Mouse (Mus musculus): ENCODE results near the gene Sec13. TPM values are rescaled to one million over a fixed set of nuclear protein-coding genes. Genes with fewer than 3 reads are reported as not detected.
A peak's percentile ranks its signal among the peaks of the same experiment; 100 is the strongest.

The Sec13 gene
- polyA plus RNA-seq (2016; fragmentation: Nextera tagmentation; extraction: Ambion mirVana) = 230 and 237 TPM in 2 replicates

GRCm38 (mm10) chr6:113740236-113741217, at the start of gene Sec13:
Sec13 (minus strand) TSS chr6:113740743.
- peak within 1 kb of the TSS; percentile 83 for H3K4me2 ChIP-seq
- H3K4me1 ChIP-seq = peaks cover 12% of the 10 kb centered on the region
- H3K4me3 ChIP-seq (replicated peaks) = peak within 1 kb of the TSS; percentile 83
- peak within 1 kb of the TSS; percentile 81 for H3K9ac ChIP-seq
- H3K27me3 ChIP-seq = no peaks in the 10 kb centered on the region; the same call in 1 of the 2 replicates
- peak; percentile 91 for ATAC-seq (ENCODE audit: low FRiP score)
- 0 out of 2 replicates have a peak within 1 kb of the TSS, but pooled peaks have one; percentile 62 for H3K27ac ChIP-seq
- H3K36me3 ChIP-seq (replicated peaks) = peaks cover 26% of the 10 kb centered on the region
- no peaks in the 10 kb centered on the region for H3K9me3 ChIP-seq
- 7% methylated on average over 41 of the region's 41 CpGs for WGBS

GRCm38 (mm10) chr6:113787459-113787968, 47.0 kb upstream of the Sec13 start:
- WGBS = 61% methylated on average over 6 of the region's 6 CpGs
- no peak overlapping the region for H3K4me2 ChIP-seq
- no peaks in the 10 kb centered on the region for H3K9me3 ChIP-seq
- H3K27ac ChIP-seq = no peak overlapping the region
- peaks cover 7% of the 10 kb centered on the region for H3K4me1 ChIP-seq
- H3K9ac ChIP-seq = no peak overlapping the region
- H3K36me3 ChIP-seq (replicated peaks) = 0 out of 2 replicates have a peak, but pooled peaks cover 3% of the 10 kb centered on the region
- no peaks in the 10 kb centered on the region for H3K27me3 ChIP-seq
- ATAC-seq (ENCODE audit: low FRiP score) = no peak
- H3K4me3 ChIP-seq (replicated peaks) = no peak overlapping the region

GRCm38 (mm10) chr6:113785658-113786057, 45.1 kb upstream of the Sec13 start:
- ATAC-seq (ENCODE audit: low FRiP score) = no peak
- 0 out of 2 replicates have a peak, but pooled peaks cover 3% of the 10 kb centered on the region for H3K36me3 ChIP-seq (replicated peaks)
- no peaks in the 10 kb centered on the region for H3K9me3 ChIP-seq
- H3K27ac ChIP-seq = no peak overlapping the region
- H3K4me2 ChIP-seq = no peak overlapping the region
- no peaks in the 10 kb centered on the region for H3K27me3 ChIP-seq
- no peak overlapping the region for H3K9ac ChIP-seq
- no peak overlapping the region for H3K4me3 ChIP-seq (replicated peaks)
- 80% methylated on average over 7 of the region's 7 CpGs for WGBS
- peaks cover 7% of the 10 kb centered on the region for H3K4me1 ChIP-seq

GRCm38 (mm10) chr6:113778229-113778753, 37.7 kb upstream of the Sec13 start:
- Histone ChIP-seq H3K27ac (no peak overlapping the region), H3K4me1 (no peaks in the 10 kb centered on the region), H3K4me3 (replicated peaks) (no peak overlapping the region), H3K9ac (no peak overlapping the region), H3K9me3 (no peaks in the 10 kb centered on the region), H3K4me2 (no peak overlapping the region), H3K27me3 (no peaks in the 10 kb centered on the region), H3K36me3 (replicated peaks) (no peaks in the 10 kb centered on the region; the same call in 1 of the 2 replicates)
- WGBS = 64% methylated on average over 7 of the region's 7 CpGs
- no peak for ATAC-seq (ENCODE audit: low FRiP score)

- Histone ChIP-seq H3K4me1 (no peaks in the 10 kb centered on the region), H3K9me3 (no peaks in the 10 kb centered on the region), H3K27ac (no peak overlapping the region), H3K4me2 (no peak overlapping the region), H3K4me3 (replicated peaks) (no peak overlapping the region), H3K9ac (no peak overlapping the region), H3K27me3 (no peaks in the 10 kb centered on the region), H3K36me3 (replicated peaks) (0 out of 2 replicates have a peak, but pooled peaks cover 2% of the 10 kb centered on the region)
- ATAC-seq (ENCODE audit: low FRiP score) = no peak
- WGBS = 77% methylated on average over 11 of the region's 11 CpGs
Measured at GRCm38 (mm10) chr6:113768804-113769203, 28.3 kb upstream of the Sec13 start.

GRCm38 (mm10) chr6:113761644-113762043, 21.1 kb upstream of the Sec13 start:
- H3K27me3 ChIP-seq = no peaks in the 10 kb centered on the region
- no peaks in the 10 kb centered on the region for H3K9me3 ChIP-seq
- 0 out of 2 replicates have a peak, but pooled peaks cover 3% of the 10 kb centered on the region for H3K36me3 ChIP-seq (replicated peaks)
- peak; percentile 69 for ATAC-seq (ENCODE audit: low FRiP score)
- H3K27ac ChIP-seq = no peak overlapping the region
- WGBS = 30% methylated on average over 7 of the region's 7 CpGs
- no peak overlapping the region for H3K4me2 ChIP-seq
- no peak overlapping the region for H3K9ac ChIP-seq
- no peaks in the 10 kb centered on the region for H3K4me1 ChIP-seq
- no peak overlapping the region for H3K4me3 ChIP-seq (replicated peaks)

- no peaks in the 10 kb centered on the region for H3K36me3 ChIP-seq (replicated peaks)
- no peak for ATAC-seq (ENCODE audit: low FRiP score)
- peaks cover 13% of the 10 kb centered on the region for H3K27me3 ChIP-seq
- no peak overlapping the region for H3K4me3 ChIP-seq (replicated peaks)
- peaks cover 3% of the 10 kb centered on the region; the same call in 1 of the 2 replicates for H3K4me1 ChIP-seq
- WGBS = 61% methylated on average over 17 of the region's 17 CpGs
- no peaks in the 10 kb centered on the region for H3K9me3 ChIP-seq
- no peak overlapping the region for H3K27ac ChIP-seq
- H3K9ac ChIP-seq = no peak overlapping the region
- H3K4me2 ChIP-seq = no peak overlapping the region
Measured at GRCm38 (mm10) chr6:113749119-113749685, 8.7 kb upstream of the Sec13 start.

- H3K27ac ChIP-seq = no peak overlapping the region
- WGBS = 35% methylated on average over 26 of the region's 26 CpGs
Measured at GRCm38 (mm10) chr6:113748351-113748750, 7.8 kb upstream of the Sec13 start.

GRCm38 (mm10) chr6:113747284-113747683, 6.7 kb upstream of the Sec13 start:
- Histone ChIP-seq H3K36me3 (replicated peaks) (no peaks in the 10 kb centered on the region), H3K9ac (no peak overlapping the region), H3K4me1 (peaks cover 3% of the 10 kb centered on the region; the same call in 1 of the 2 replicates), H3K4me2 (no peak overlapping the region), H3K9me3 (no peaks in the 10 kb centered on the region), H3K4me3 (replicated peaks) (no peak overlapping the region), H3K27ac (no peak overlapping the region), H3K27me3 (peaks cover 13% of the 10 kb centered on the region)
- 89% methylated on average over 14 of the region's 14 CpGs for WGBS
- ATAC-seq (ENCODE audit: low FRiP score) = no peak

More at GRCm38 (mm10) chr6:113748351-113748750, 7.8 kb upstream of the Sec13 start:
- ATAC-seq (ENCODE audit: low FRiP score) = no peak
- Histone ChIP-seq H3K4me1 (peaks cover 3% of the 10 kb centered on the region; the same call in 1 of the 2 replicates), H3K36me3 (replicated peaks) (no peaks in the 10 kb centered on the region), H3K4me3 (replicated peaks) (no peak overlapping the region), H3K9ac (no peak overlapping the region), H3K4me2 (peak overlapping the region; percentile 6; the same call in 1 of the 2 replicates), H3K27me3 (peaks cover 13% of the 10 kb centered on the region), H3K9me3 (no peaks in the 10 kb centered on the region)

GRCm38 (mm10) chr6:113745117-113745516, 4.6 kb upstream of the Sec13 start:
- Histone ChIP-seq H3K27ac (no peak overlapping the region), H3K4me2 (no peak overlapping the region), H3K27me3 (peaks cover 12% of the 10 kb centered on the region), H3K4me3 (replicated peaks) (no peak overlapping the region), H3K36me3 (replicated peaks) (no peaks in the 10 kb centered on the region), H3K4me1 (peaks cover 3% of the 10 kb centered on the region; the same call in 1 of the 2 replicates), H3K9me3 (no peaks in the 10 kb centered on the region), H3K9ac (no peak overlapping the region)
- ATAC-seq (ENCODE audit: low FRiP score) = no peak

- Histone ChIP-seq H3K27ac (no peak overlapping the region), H3K27me3 (peaks cover 2% of the 10 kb centered on the region; the same call in 1 of the 2 replicates), H3K9me3 (no peaks in the 10 kb centered on the region), H3K4me3 (replicated peaks) (no peak overlapping the region), H3K36me3 (replicated peaks) (peaks cover 4% of the 10 kb centered on the region; the same call in 1 of the 2 replicates), H3K4me1 (peaks cover 12% of the 10 kb centered on the region), H3K4me2 (no peak overlapping the region), H3K9ac (no peak overlapping the region)
- WGBS = 50% methylated on average over 1 of the region's 1 CpGs
- no peak for ATAC-seq (ENCODE audit: low FRiP score)
Measured at GRCm38 (mm10) chr6:113743111-113743510, 2.6 kb upstream of the Sec13 start.

- H3K9ac ChIP-seq = no peak overlapping the region
- no peak overlapping the region for H3K4me2 ChIP-seq
- H3K27me3 ChIP-seq = no peaks in the 10 kb centered on the region; the same call in 1 of the 2 replicates
- no peak overlapping the region for H3K27ac ChIP-seq
- H3K4me3 ChIP-seq (replicated peaks) = no peak overlapping the region
- H3K36me3 ChIP-seq (replicated peaks) = peaks cover 12% of the 10 kb centered on the region
- ATAC-seq (ENCODE audit: low FRiP score) = no peak
- WGBS = 84% methylated on average over 1 of the region's 1 CpGs
- peaks cover 12% of the 10 kb centered on the region for H3K4me1 ChIP-seq
- H3K9me3 ChIP-seq = no peaks in the 10 kb centered on the region
Measured at GRCm38 (mm10) chr6:113742321-113742720, 1.8 kb upstream of the Sec13 start.

All from forebrain, embryonic 12.5 days (tissue).